Mouse (Mus musculus): ENCODE data around the gene Nrarp.

The Nrarp gene

GRCm38 (mm10) chr2:25196172-25196954 lies 15.8 kb downstream of the Nrarp start, which contains the start of gene Tor4a:
Gene Tor4a, minus strand, starts transcription at chr2:25196886.
- DNase-seq = peak; percentile 79 to 88

- DNase-seq = peak in 1 of 2 experiments; percentile 38
These were observed 16.6 kb downstream of the Nrarp start for GRCm38 (mm10) chr2:25197191-25197590.

- no peak for DNase-seq
These were observed 17.4 kb downstream of the Nrarp start for GRCm38 (mm10) chr2:25197946-25198345.

GRCm38 (mm10) chr2:25200631-25201030 lies 20.1 kb downstream of the Nrarp start:
- no peak for DNase-seq

GRCm38 (mm10) chr2:25203631-25204214 lies 23.2 kb downstream of the Nrarp start:
- DNase-seq = peak; percentile 52 to 65

- DNase-seq = no peak
These were observed 27.0 kb downstream of the Nrarp start for GRCm38 (mm10) chr2:25207593-25207992.

- DNase-seq = no peak
These were observed 30.1 kb downstream of the Nrarp start for GRCm38 (mm10) chr2:25210686-25211085.

- DNase-seq = peak; percentile 94 to 96
These were observed 30.6 kb downstream of the Nrarp start, which contains the start of gene Nelfb for GRCm38 (mm10) chr2:25211121-25211670. Gene Nelfb, minus strand, starts transcription at chr2:25211489.

GRCm38 (mm10) chr2:25213266-25213865 lies 32.8 kb downstream of the Nrarp start:
- no peak for DNase-seq

- DNase-seq = peak in 1 of 2 experiments; percentile 40
These were observed 33.9 kb downstream of the Nrarp start, which contains the start of gene Stpg3 for GRCm38 (mm10) chr2:25214444-25214843. Gene Stpg3, minus strand, starts transcription at chr2:25214637.

GRCm38 (mm10) chr2:25217666-25218065 lies 37.1 kb downstream of the Nrarp start:
- no peak for DNase-seq

- no peak for DNase-seq
These were observed 37.9 kb downstream of the Nrarp start, which contains the start of gene Fam166a for GRCm38 (mm10) chr2:25218445-25218844. Gene Fam166a, plus strand, starts transcription at chr2:25218745.

- DNase-seq = no peak
These were observed 40.8 kb downstream of the Nrarp start for GRCm38 (mm10) chr2:25221331-25221772.

- DNase-seq = peak; percentile 78 to 89
These were observed 43.3 kb downstream of the Nrarp start for GRCm38 (mm10) chr2:25223681-25224491.

GRCm38 (mm10) chr2:25224492-25224765 lies 43.9 kb downstream of the Nrarp start, which contains the start of gene Tubb4b:
Gene Tubb4b, minus strand, starts transcription at chr2:25224702.
- no peak for DNase-seq

- peak; percentile 95 to 98 for DNase-seq
These were observed 44.5 kb downstream of the Nrarp start for GRCm38 (mm10) chr2:25224766-25225752.

- DNase-seq = no peak
These were observed 45.3 kb downstream of the Nrarp start for GRCm38 (mm10) chr2:25225811-25226379.

- DNase-seq = no peak
These were observed 46.3 kb downstream of the Nrarp start for GRCm38 (mm10) chr2:25226864-25227263.

- DNase-seq = no peak
These were observed 46.8 kb downstream of the Nrarp start for GRCm38 (mm10) chr2:25227406-25227805.

GRCm38 (mm10) chr2:25228431-25228889 lies 47.9 kb downstream of the Nrarp start:
- peak; percentile 88 to 92 for DNase-seq

Measured in kidney, postnatal 4 days (tissue).